Mouse (Mus musculus): ENCODE measurements around the gene Rab3ip. TPM values are rescaled to one million over a fixed set of nuclear protein-coding genes. Genes with fewer than 3 reads are reported as not detected.
A peak's percentile ranks its signal among the peaks of the same experiment; 100 is the strongest.

Gene Rab3ip
- total RNA-seq, 2 experiments from 2014 or later: 64.3 to 70.9 TPM

- DNase-seq (ENCODE audit: low spot score in 2 of 2): no peak
These were observed 78.6 kb downstream of the Rab3ip start for GRCm38 (mm10) chr10:116872016-116872410.

GRCm38 (mm10) chr10:116871329-116872015 is 79.1 kb downstream of the Rab3ip start:
- DNase-seq (ENCODE audit: low spot score in 2 of 2): peak; percentile 67 to 84

GRCm38 (mm10) chr10:116870819-116871218 is 79.8 kb downstream of the Rab3ip start:
- no peak for DNase-seq (ENCODE audit: low spot score in 2 of 2)

Other genes with a start within 250 kb of the Rab3ip start
- gene Myrfl, start 53.9 kb downstream of the Rab3ip start, total RNA-seq (2021): under 1 TPM in 1 of 2 experiments, not detected in 1; 0.15 TPM
- gene Gm10271, start 21.8 kb upstream of the Rab3ip start, total RNA-seq (2021): not detected
- gene Best3, start 35.5 kb upstream of the Rab3ip start, total RNA-seq (2021): 1 to 10 TPM; 1.6 to 2.0 TPM
- gene Lrrc10, start 94.6 kb upstream of the Rab3ip start, total RNA-seq (2021): not detected
- 100 to 1,000 TPM; 174 to 178 TPM for gene Cct2, start 113.0 kb upstream of the Rab3ip start, total RNA-seq (2021)
- gene Frs2, start 197.8 kb upstream of the Rab3ip start, total RNA-seq (2021): 10 to 100 TPM; 38.3 to 43.6 TPM